1 mouse cellular context compared by ENCODE assay signal in the genomic region with DNA sequence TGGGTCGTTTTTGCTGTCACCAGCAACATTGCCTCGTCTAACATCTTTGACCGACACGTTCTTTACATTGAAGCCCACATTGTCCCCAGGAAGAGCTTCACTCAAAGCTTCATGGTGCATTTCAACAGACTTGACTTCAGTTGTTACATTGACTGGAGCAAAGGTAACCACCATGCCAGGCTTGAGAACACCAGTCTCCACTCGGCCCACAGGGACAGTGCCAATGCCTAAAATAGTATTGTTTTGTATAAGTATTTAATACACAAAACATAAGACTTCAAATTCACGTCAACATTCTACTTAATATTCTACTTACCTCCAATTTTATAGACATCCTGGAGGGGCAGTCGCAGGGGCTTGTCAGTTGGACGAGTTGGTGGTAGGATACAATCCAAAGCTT.
A peak's percentile ranks its signal among the peaks of the same experiment; 100 is the strongest.
TF ChIP-seq lines count a peak whose summit lies in the region.

No protein-coding gene starts in this region.

TF ChIP-seq in CH12.LX, 34 proteins besides CTCF, POLR2A, EP300 and RAD21:
- TF ChIP-seq ZMIZ1 (IDR thresholded peaks at IDR 0.05; ENCODE audit: low read depth, low read length): peak; percentile 64
- 0 out of 2 replicates have a peak, but pooled peaks have one; percentile 20 for TF ChIP-seq MXI1 (IDR thresholded peaks at IDR 0.05; ENCODE audit: low read depth, low read length)
TF ChIP-seq in CH12.LX: peak in this region for 2; not testable (repeated sequence) for 32.
